Mouse (Mus musculus): ENCODE data around the gene Sema4d. TPM values are rescaled to one million over a fixed set of nuclear protein-coding genes. Genes with fewer than 3 reads are reported as not detected.

Gene Sema4d
- polyA plus RNA-seq, 1 experiment from 2014 or later, result 23.8 TPM

DNA sequence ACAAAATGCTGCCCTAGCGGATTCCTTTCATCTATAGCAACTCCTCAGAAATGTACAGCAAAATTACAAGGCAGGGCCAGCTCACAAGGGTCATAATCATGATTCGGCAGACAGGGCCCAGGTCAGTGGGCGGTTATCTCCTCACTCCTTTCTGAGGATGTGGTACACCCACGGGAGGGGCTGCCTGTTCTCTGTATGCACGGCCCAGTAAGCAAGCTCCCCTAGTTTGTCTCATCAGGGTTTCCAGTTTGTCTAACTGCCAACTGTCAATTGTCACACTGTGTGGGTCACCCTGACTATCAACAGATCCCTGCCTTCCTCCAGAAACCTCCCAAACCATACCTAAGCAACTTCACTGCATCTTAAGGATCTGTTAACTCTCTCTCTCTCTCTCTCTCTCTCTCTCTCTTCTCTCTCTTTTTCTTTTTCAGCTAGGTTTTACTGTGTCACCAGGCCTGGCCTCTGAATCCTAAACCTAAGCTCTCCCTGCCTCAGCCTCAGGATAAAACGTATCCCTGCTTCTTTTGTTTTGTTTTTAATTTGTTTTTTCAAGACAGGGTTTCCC is 55.5 kb downstream of the Sema4d start:
- 30% methylated on average over 6 of the region's 6 CpGs for whole genome bisulfite sequencing
- Histone ChIP-seq H3K27me3 (ENCODE audit: insufficient read depth, low read length) (no peaks in the 10 kb centered on the region), H3K36me3 (ENCODE audit: insufficient read depth, low read length) (no peaks in the 10 kb centered on the region), H3K9me3 (replicated peaks; ENCODE audit: low read length) (no peaks in the 10 kb centered on the region), H3K4me1 (replicated peaks; ENCODE audit: insufficient read depth, low read length) (peaks cover 14% of the 10 kb centered on the region), H3K27ac (peak overlapping the region; percentile 10; the same call in 1 of the 2 replicates), H3K9ac (ENCODE audit: low read depth, low read length) (no peak overlapping the region), H3K4me2 (ENCODE audit: low read length) (no peak overlapping the region), H3K4me3 (replicated peaks; ENCODE audit: low read depth, low read length) (no peak overlapping the region)
- DNase-seq (ENCODE audit: low spot score) (no peak), ATAC-seq (replicated peaks; ENCODE audit: low FRiP score, low read depth) (no peak)
- no peak for TF ChIP-seq CTCF (IDR thresholded peaks at IDR 0.05; ENCODE audit: low read depth)

DNA sequence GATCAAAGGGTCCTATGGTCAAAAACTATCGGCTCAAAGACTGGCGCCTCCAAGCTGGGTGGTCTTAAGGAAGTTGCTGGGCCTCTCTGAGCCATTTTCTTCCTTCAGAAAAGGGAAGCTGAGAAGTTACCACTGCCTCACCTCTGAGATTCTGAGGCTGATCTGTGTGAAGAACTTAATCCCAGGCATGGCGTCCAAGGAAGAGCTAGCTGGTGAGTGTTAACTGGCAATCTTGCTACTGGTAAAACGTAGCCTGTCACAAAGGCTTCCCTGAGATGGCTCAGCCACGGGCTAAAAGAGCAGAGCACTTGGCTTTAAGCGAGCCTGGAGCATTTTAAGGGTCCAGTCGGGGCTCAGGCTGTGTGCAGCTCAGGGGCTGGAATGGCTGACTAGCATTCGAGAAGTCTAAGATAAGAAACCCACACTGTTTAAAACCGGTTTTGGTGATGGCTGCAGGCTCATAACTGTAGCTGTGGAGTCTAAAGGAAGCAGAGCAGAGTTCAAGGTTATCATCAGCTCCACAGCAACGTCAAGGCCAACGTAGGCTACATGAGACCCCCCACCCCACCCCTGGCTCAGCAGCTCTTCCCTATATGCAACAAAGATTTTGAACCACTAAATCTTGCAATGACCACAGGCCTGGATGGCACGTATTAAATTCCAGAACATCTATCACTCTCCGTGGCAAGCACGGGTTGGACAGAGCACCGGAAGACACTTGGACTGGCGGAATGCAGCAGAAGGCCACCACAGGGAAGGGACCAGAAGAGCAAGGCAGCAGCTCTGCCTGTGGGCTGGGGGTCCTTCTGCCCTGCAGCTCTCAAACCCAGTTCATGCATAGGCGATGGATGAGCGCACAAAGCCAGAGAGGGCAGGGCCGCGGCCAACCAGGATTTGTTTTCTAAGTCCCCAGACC is 56.3 kb downstream of the Sema4d start:
- Histone ChIP-seq H3K4me2 (ENCODE audit: low read length) (no peak overlapping the region), H3K4me3 (replicated peaks; ENCODE audit: low read depth, low read length) (no peak overlapping the region), H3K27ac (peak overlapping the region; percentile 10; the same call in 1 of the 2 replicates), H3K4me1 (replicated peaks; ENCODE audit: insufficient read depth, low read length) (peaks cover 14% of the 10 kb centered on the region), H3K36me3 (ENCODE audit: insufficient read depth, low read length) (no peaks in the 10 kb centered on the region), H3K9ac (ENCODE audit: low read depth, low read length) (no peak overlapping the region), H3K9me3 (replicated peaks; ENCODE audit: low read length) (no peaks in the 10 kb centered on the region), H3K27me3 (ENCODE audit: insufficient read depth, low read length) (no peaks in the 10 kb centered on the region)
- DNase-seq (ENCODE audit: low spot score) (peak; percentile 46), ATAC-seq (replicated peaks; ENCODE audit: low FRiP score, low read depth) (no peak; the same call in 1 of the 2 replicates)
- 49% methylated on average over 20 of the region's 20 CpGs for whole genome bisulfite sequencing
- TF ChIP-seq CTCF (IDR thresholded peaks at IDR 0.05; ENCODE audit: low read depth), result no peak

DNA sequence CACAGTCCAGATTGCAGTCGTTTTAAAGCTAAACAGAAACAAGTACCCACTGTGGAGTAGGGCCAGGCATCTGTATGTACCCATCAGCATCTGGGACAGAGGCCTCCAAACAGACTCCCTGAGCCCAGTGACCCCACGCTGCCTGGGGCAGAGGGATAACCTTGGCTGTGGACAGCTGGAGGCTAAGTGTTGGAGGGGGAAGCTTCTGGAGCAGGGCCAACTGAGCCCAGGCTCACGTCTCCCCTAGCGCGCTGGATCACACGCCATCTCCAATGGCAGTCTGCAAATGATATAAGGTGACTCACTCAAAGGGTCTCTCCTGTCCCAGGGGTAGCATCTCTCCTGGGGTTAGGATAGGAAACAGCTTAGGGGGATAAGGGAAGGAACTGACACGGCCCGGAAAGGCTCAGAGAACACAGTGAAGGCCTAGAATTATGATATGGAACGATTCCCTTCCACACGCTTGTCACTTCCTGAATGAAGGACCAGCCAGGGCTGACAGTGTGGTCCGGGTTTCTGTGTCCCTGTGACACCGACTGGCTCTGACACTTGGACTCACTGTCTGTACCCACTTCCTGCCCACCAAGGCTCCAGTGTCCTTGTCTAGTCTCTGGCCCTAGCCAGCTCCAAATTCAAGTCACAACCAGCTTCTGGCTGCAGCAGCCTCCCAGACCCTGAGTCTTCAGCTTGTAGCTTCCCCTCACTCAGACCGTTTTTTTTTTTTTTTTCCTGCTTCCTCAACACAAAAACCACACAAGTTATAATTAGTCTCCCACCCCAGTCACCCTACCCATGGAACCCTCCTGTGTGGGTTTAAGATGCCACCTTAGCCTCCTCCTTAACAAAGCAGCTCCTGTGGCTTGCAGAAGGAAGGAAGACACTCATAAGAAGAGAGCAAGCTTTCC is 57.3 kb downstream of the Sema4d start:
- DNase-seq (ENCODE audit: low spot score), result no peak
- no peaks in the 10 kb centered on the region for H3K36me3 ChIP-seq (ENCODE audit: insufficient read depth, low read length)
- H3K4me2 ChIP-seq (ENCODE audit: low read length), result no peak overlapping the region
- H3K4me3 ChIP-seq (replicated peaks; ENCODE audit: low read depth, low read length), result no peak overlapping the region
- WGBS, result 49% methylated on average over 13 of the region's 13 CpGs
- peaks cover 14% of the 10 kb centered on the region for H3K4me1 ChIP-seq (replicated peaks; ENCODE audit: insufficient read depth, low read length)
- H3K27ac ChIP-seq, result peak overlapping the region; percentile 25; the same call in 1 of the 2 replicates
- H3K9me3 ChIP-seq (replicated peaks; ENCODE audit: low read length), result no peaks in the 10 kb centered on the region
- TF ChIP-seq CTCF (IDR thresholded peaks at IDR 0.05; ENCODE audit: low read depth), result no peak
- H3K9ac ChIP-seq (ENCODE audit: low read depth, low read length), result no peak overlapping the region
- ATAC-seq (replicated peaks; ENCODE audit: low FRiP score, low read depth), result no peak
- no peaks in the 10 kb centered on the region for H3K27me3 ChIP-seq (ENCODE audit: insufficient read depth, low read length)

DNA sequence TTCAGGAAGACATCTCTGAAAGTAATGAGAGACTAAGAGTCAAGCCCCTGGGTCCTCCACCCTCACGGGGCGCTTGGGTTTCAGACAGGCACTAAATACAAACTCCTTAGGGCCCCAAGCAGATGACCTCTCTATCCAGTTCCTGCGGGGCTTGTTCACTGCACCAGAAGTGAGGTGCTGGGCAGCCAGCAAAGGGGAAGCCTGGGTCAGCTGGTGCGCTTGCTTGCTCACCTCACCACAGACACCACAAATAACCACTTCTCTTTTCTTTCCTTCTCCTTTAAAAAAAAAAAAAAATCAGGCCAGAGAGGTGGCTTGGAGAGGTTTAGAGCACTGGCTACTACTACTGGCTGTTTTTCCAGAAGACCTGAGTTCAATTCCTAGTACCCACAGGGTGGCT is 59.0 kb downstream of the Sema4d start:
- no peak for TF ChIP-seq CTCF (IDR thresholded peaks at IDR 0.05; ENCODE audit: low read depth)
- Histone ChIP-seq H3K36me3 (ENCODE audit: insufficient read depth, low read length) (no peaks in the 10 kb centered on the region), H3K27ac (no peak overlapping the region), H3K4me3 (replicated peaks; ENCODE audit: low read depth, low read length) (no peak overlapping the region), H3K4me2 (ENCODE audit: low read length) (no peak overlapping the region), H3K9ac (ENCODE audit: low read depth, low read length) (no peak overlapping the region), H3K4me1 (replicated peaks; ENCODE audit: insufficient read depth, low read length) (peaks cover 17% of the 10 kb centered on the region), H3K27me3 (ENCODE audit: insufficient read depth, low read length) (no peaks in the 10 kb centered on the region), H3K9me3 (replicated peaks; ENCODE audit: low read length) (no peaks in the 10 kb centered on the region)
- 80% methylated on average over 4 of the region's 4 CpGs for WGBS
- DNase-seq (ENCODE audit: low spot score) (no peak), ATAC-seq (replicated peaks; ENCODE audit: low FRiP score, low read depth) (no peak)

DNA sequence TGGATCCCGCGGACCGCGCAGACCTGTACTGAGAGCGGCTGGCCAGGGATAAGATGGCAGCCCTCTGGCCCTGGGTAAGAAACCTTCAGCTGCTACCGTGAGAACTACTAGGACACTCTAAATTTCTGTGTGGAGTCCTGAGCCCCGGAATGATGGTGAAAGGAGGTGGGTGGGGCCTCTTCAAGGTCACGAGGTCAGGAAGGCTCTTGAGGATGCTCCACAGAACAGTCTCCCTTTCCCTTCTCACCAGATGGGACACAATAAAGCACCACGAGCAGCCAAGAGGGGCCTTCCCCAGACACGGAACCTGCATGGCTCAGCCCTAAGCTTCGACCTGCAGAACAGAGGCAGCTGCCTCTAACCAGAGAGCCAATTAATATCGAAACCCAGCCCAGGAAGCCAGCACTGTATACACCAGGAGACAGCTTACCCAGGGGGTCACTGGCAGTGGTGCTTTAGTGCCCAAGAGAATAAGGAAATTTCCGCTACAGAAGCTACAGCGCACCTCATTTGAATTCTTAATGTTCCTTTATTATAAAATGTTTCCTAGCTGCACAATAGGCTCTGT is 61.4 kb downstream of the Sema4d start:
- H3K4me2 ChIP-seq (ENCODE audit: low read length), result no peak overlapping the region
- no peaks in the 10 kb centered on the region for H3K9me3 ChIP-seq (replicated peaks; ENCODE audit: low read length)
- H3K4me3 ChIP-seq (replicated peaks; ENCODE audit: low read depth, low read length), result no peak overlapping the region
- no peaks in the 10 kb centered on the region for H3K27me3 ChIP-seq (ENCODE audit: insufficient read depth, low read length)
- TF ChIP-seq CTCF (IDR thresholded peaks at IDR 0.05; ENCODE audit: low read depth), result no peak
- H3K9ac ChIP-seq (ENCODE audit: low read depth, low read length), result no peak overlapping the region
- no peaks in the 10 kb centered on the region for H3K36me3 ChIP-seq (ENCODE audit: insufficient read depth, low read length)
- no peak for ATAC-seq (replicated peaks; ENCODE audit: low FRiP score, low read depth)
- H3K27ac ChIP-seq, result no peak overlapping the region
- DNase-seq (ENCODE audit: low spot score), result no peak
- 70% methylated on average over 14 of the region's 14 CpGs for WGBS
- H3K4me1 ChIP-seq (replicated peaks; ENCODE audit: insufficient read depth, low read length), result 0 out of 2 replicates have a peak, but pooled peaks cover 3% of the 10 kb centered on the region

Measured in kidney, postnatal 0 days (tissue).